Mouse (Mus musculus): Measurements from ENCODE around the gene Ivns1abp.
A peak's percentile ranks its signal among the peaks of the same experiment; 100 is the strongest.
"Not testable (repeated sequence)": the region's sequence is repeated elsewhere in the genome, so short reads cannot be mapped to it uniquely, and the experiment has no call there.

The Ivns1abp gene

DNA sequence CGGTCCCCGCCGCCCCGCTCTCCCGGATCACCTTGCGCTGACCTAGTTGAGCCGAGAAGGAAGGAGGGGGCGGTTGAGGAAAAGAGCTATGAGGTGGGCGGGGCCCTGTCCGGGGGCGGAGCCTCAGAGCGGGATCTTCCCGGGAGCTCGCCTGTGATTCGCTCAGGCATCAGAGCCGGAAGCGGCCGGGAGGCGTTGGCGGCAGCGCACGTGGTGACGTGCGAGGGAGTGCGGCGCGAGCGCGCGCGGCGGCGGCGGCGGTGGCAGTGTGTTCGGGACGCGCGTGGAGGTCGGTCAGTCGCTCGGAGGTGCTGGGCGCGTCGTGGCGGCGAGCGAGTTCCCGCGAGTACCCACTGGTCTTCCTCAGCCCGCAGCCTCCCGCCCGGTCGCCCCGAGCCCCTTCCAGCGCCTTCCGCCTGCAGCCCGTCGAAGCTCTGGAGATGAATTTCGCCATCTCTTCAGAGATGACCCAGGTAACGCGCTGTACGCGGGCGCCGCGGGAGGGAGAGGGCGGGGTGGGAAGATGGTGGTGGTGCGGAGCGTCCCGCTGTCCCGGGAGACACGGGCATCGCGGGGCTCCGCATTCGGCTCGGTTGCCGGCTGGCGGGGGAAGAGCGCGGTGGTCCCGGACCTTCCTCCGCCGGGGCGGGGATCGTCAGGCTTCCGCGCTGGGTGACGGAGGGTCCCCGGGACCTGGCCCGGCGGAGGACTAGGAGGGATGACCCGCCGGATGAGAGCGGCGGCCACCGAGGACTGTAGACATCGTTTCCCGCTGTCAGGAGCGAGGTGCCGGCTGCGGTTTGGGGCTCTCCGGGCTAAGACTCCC lies at the start of gene Ivns1abp:
TSS of gene Ivns1abp (plus strand) at position 195 of the 826 bp plus-strand sequence.
- peak; percentile 96 to 97 for DNase-seq (ENCODE audit: low spot score in 2 of 2)

DNA sequence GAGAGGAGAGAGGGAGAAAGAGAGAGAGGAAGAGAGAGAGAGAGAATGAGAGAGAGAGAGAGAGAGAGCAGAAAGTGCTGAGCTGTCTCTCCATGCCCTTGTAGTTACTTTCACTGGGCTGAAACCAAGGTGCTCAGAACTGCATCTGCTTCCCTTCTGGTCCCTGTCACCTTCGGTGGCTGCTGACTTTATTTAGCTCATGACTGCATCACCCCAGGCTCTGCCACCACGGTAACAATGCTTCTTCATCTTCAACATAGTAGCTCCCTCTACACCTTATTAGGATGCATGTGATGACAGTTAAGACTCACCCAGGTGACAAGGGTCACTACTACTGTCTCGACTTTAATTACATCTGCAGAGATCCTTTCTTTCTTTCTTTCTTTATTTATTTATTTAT lies 48.8 kb upstream of the Ivns1abp start:
- DNase-seq (ENCODE audit: low spot score in 2 of 2) = no peak

DNA sequence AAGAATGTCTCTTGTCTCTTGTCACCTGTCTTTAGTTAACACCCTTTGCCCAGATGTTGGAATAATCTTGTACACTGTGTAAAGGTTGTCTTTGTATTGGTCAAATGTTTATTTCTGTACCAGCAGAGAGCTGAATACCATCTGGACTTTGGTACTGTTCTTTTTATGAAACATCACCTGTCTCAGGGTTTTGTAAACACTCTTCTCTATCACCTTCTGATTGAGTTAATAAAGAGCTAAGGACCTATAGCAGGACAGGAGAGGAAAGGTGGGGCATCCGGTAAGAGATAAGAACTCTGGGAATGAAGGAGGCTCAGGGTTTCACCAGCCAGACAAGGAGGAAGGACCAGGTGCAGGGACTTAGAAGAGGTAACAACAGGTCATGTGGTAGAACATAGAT lies 47.7 kb upstream of the Ivns1abp start:
- DNase-seq (ENCODE audit: low spot score in 2 of 2) = no peak

GRCm38 (mm10) chr1:151297025-151297424 lies 47.3 kb upstream of the Ivns1abp start:
- DNase-seq (ENCODE audit: low spot score in 2 of 2) = no peak

DNA sequence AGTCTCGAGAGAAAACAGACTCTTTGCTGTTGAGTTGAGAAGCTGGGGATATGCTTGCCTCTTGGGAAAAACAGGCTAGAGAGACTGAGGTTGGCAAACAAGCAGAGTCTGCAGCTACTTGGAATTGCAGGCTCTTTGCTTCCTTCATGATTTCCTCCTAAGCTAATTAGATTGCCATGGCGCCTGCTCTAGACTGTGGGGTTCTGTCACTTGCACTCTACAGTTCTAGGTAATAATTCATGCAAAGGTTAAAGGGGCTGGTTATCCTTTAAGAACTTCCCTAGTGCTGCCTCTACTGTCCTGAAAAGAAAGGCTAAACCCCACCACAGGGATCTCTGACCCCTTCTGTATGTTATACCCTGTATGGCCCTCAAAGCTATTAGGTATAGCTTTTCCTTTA lies 46.7 kb upstream of the Ivns1abp start:
- no peak for DNase-seq (ENCODE audit: low spot score in 2 of 2)

- DNase-seq (ENCODE audit: low spot score in 2 of 2) = no peak
Observed at GRCm38 (mm10) chr1:151301456-151301855, 42.8 kb upstream of the Ivns1abp start.

DNA sequence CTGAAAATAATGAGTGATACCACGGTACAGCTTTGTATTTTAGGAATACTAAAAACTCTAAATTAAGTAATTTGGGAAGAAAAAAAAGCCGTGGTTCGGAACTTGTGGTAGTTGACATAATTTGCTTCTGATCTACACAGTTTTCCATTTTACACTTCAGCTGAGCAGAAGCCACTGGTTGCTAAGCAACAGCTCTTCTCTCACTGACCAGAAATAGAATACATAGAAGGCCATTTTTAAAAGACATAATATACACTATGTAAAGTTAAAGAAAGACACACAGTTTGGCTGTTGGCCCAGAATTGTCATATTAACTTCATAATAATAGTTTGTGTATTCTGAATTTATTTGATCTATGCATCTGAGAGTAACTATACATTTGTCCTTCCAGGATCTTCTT lies 42.4 kb upstream of the Ivns1abp start:
- DNase-seq (ENCODE audit: low spot score in 2 of 2) = peak; percentile 15 to 30

DNA sequence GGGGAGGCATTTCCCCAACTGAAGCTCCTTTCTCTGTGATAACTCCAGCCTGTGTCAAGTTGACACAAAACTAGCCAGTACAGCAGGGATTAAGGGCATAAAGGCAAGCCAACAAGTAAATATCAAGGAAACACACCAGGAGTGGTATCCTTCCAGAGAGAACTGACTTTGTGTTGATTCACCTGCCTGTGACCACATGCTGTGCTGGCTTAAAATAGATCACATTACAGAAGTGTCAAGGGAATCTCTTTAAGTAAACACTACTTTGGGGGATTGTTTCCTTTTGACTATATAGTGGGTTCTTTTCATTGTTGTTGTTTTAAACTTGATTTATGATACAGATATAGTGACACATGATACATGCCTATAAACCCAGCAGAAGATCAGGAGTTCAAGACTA lies 41.0 kb upstream of the Ivns1abp start:
- no peak for DNase-seq (ENCODE audit: low spot score in 2 of 2)

- DNase-seq (ENCODE audit: low spot score in 2 of 2) = not testable (repeated sequence)
Observed at GRCm38 (mm10) chr1:151305001-151305400, 39.3 kb upstream of the Ivns1abp start.

GRCm38 (mm10) chr1:151307059-151307458 lies 37.2 kb upstream of the Ivns1abp start:
- DNase-seq (ENCODE audit: low spot score in 2 of 2) = no peak

- no peak for DNase-seq (ENCODE audit: low spot score in 2 of 2)
Observed at GRCm38 (mm10) chr1:151307821-151308220, 36.5 kb upstream of the Ivns1abp start.

DNA sequence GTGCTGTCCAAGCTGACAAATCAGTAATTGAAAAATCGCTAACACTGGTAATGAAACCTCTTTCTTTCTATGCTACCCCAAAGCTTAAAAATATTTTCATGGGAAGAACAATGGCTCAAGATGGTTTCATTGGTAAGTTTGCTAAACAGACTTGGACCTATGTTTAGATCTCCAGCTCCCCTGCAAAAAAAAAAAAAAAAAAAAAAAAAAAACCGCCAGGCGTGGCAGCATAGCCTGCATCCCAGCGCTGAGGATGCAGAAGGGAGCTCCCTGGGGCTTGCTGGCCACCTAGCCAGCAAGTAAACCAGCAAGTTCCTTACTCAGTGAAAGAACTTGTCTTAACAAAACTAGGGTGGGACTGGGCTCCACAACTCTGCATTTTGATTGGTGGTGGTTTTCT lies 35.8 kb upstream of the Ivns1abp start:
- no peak for DNase-seq (ENCODE audit: low spot score in 2 of 2)

DNA sequence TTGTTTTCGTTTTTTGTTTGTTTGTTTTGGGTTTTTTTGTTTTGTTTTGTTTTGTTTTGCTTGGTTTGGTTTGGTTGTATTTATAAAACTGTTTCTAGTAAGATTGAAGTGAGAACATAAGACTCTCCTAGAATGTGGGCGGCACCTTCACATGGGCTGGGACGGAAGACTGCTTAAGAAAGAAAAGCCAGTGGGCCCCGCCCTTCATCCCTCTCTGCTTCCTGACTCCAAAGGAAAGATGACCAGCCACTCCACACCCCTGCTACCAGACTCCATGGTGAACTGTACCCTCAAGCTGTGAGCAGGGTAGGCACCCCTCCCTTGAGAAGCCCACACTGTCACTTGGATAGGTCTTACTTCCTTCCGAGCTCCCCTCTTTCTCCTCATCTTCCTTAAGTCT lies 33.8 kb upstream of the Ivns1abp start:
- no peak for DNase-seq (ENCODE audit: low spot score in 2 of 2)

DNA sequence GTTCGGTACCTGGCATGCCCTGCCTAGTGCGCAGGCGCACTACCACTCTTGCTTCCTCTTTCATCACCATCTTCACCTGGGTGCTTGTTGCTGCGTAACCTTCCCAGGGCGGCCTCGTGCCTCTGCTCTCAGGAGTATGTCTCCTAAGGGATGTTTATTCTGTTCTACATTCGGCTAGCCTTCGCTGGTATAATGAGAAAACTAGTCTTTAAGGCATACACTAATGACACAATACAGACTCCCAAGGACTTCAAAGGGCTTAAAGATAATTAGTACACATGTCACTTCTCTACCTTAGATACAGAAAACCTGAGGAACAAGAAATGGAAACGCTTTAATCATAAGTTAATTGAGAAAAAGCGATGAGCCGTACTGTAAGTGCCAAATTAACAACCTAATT lies 32.9 kb upstream of the Ivns1abp start:
- no peak for DNase-seq (ENCODE audit: low spot score in 2 of 2)

GRCm38 (mm10) chr1:151319267-151319666 lies 25.0 kb upstream of the Ivns1abp start:
- DNase-seq (ENCODE audit: low spot score in 2 of 2) = no peak

- DNase-seq (ENCODE audit: low spot score in 2 of 2) = no peak
Observed at GRCm38 (mm10) chr1:151320408-151320807, 23.9 kb upstream of the Ivns1abp start.

GRCm38 (mm10) chr1:151325328-151325727 lies 18.9 kb upstream of the Ivns1abp start:
- DNase-seq (ENCODE audit: low spot score in 2 of 2) = no peak

DNA sequence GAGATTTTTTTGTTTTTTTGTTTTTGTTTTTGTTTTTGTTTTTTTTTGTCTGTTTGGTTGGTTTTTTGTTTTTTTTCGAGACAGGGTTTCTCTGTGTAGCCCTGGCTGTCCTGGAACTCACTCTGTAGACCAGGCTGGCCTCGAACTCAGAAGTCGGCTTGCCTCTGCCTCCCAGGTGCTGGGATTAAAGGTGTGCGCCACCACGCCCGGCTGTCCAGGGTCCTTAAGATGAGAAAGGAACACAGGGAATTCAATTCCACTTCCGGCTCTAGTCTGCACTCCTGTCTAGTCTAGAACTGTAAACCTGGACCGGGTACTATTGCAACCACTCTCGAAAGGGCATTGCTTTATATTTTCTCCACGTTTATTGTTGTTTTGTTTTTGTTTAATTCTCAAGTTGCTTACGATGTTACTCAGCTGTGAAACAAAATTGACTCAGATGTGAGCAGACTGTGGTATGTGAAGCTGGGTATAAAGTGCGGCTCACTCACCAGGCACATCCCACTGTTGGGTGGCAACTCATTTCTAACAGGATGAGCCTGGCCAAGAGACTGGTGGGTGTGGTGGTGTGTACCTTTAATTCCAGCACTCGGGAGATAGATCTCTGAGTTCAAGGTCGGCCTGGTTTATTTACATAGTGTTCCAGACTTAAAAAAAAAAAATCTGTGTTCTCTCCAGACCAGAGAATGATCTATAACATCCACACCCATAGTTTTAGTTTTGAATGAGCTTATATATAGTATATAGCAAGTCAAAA lies 15.8 kb upstream of the Ivns1abp start:
- no peak for DNase-seq (ENCODE audit: low spot score in 2 of 2)

GRCm38 (mm10) chr1:151329601-151330000 lies 14.7 kb upstream of the Ivns1abp start:
- DNase-seq (ENCODE audit: low spot score in 2 of 2) = no peak

DNA sequence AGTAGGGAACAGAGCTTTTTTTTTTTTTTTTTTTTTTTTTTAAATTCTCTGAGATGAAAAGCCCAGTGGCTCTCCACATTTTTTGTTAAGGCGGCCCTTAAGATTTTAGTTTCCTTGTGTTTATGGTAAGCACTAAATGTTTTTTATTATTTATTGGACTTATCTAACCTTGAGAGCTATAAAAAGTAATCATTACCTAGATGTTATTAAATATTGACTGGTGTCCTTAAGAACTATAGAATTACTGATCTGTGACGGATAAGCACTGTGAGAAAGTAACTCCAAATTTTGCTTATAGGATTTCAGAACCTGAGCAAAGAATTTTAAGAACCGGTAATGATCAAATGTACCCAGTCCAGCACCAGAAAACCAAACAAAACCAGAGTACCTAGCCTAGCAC lies 11.5 kb upstream of the Ivns1abp start:
- no peak for DNase-seq (ENCODE audit: low spot score in 2 of 2)

GRCm38 (mm10) chr1:151338234-151338633 lies 6.0 kb upstream of the Ivns1abp start:
- DNase-seq (ENCODE audit: low spot score in 2 of 2) = no peak

DNA sequence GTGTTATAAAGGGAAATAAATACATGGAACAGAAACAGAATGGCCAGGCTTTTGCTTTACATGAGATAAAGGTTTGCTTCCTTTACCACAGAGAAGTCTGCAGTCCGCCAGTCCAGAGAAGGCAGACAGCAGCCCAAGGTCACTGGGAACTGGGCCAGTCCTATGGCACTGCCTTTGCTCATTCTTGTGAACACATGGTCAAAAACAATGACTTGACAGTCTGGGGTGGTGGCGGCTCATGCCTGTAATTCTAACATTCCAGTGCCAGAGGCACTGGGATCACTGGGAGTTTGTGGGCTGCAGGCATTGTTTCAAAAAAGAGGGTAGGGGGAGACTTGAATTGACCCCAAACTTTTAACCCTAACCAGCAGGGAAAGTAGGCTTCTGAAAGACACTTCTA lies 5.3 kb upstream of the Ivns1abp start:
- no peak for DNase-seq (ENCODE audit: low spot score in 2 of 2)

Measured in right cerebral cortex, adult 2 months (tissue).